Mouse (Mus musculus): Measurements from ENCODE around the gene Cnnm3. TPM values are rescaled to one million over a fixed set of nuclear protein-coding genes. Genes with fewer than 3 reads are reported as not detected.

The Cnnm3 gene
- polyA plus RNA-seq, 1 experiment: 46.2 TPM

DNA sequence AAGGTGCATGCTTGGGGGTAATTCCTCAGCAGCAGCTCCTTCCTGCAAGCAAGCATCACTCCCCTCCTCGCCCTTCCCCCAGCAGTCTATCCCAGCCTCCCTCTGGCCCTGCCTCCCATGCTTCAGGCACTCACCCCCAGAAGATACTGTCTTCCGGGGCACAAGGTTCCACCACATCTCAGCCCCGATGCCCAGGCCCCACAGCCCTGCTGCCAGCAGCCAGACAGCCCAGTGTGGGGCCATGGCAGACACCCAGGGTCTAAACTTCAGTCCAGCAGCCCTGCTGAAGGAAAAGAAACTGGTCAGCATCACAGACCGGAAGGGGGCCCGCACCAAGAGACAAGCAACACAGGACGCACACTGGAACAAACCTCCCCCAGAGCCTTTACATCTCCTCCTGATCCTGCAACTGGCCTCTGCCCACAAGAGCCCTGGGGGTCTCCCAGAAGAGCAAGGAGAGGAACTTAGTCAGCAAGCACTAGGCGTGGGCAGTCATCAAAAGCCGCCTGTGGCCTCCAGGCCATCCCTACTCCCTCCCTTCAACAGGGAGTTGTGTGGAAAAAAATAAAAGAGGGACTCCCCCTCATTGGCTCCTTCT, 44.2 kb downstream of the Cnnm3 start:
- peak; percentile 58 to 68 for DNase-seq
- peak overlapping the region; percentile 84 for H3K27ac ChIP-seq (ENCODE audit: insufficient read depth, low read length)
- TF ChIP-seq CTCF (IDR thresholded peaks at IDR 0.05; ENCODE audit: borderline replicate concordance, insufficient read depth, low read depth, low read length) (no peak), POLR2A (IDR thresholded peaks at IDR 0.05; ENCODE audit: borderline replicate concordance, insufficient read depth, low read length) (no peak)
- H3K27me3 ChIP-seq (ENCODE audit: control insufficient read depth, insufficient read depth, low read length): no peaks in the 10 kb centered on the region
- WGBS: 6% methylated on average over 8 of the region's 8 CpGs
- H3K4me1 ChIP-seq (ENCODE audit: control insufficient read depth, insufficient read depth, low read length): peaks cover 50% of the 10 kb centered on the region
- peak overlapping the region; percentile 94 for H3K4me3 ChIP-seq (replicated peaks; ENCODE audit: insufficient read depth, low read depth, low read length)

DNA sequence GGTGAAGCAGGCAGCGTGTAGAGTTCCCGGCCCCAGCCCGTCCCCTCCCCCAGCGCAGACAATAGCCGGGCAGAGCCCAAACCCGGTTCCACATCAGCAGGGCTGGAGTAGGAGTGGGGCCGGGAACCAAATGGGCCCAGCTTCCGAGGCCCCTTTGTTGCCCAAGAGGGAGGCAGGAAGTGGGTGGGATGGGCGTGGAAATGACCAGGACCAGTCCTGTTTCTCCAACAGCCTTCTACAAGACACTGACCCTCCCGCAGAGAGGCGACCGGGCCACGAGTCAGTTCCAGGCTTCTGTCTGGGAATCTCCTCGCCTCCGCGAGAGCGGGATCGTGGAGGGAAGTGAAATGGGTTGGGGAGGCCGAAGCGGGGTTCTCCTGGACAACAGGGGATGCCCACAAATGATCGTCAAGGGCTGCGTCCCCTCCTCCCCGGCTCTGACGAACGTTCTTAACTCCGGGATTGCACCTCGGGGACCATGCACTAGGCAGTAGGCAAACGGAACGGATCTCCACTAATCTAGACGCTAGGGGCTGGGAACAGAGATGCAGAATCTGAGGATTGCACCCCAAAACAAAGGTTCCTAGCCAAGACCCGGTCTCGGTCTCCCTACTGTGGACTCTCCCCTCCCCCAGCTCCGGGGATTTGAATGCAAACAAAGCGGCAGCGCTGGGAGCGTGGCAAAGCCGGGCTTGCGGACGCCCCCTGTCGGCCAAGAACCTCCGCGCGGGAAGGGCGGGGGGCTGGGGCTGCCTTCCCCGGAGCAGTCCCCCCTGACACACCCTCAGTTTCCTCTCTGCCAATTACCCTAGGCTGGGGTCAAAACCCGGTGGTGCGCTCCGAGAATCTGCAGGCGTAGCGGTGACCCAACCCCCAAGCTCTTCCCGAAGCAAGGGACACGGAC, 45.1 kb downstream of the Cnnm3 start:
- Histone ChIP-seq H3K27me3 (ENCODE audit: control insufficient read depth, insufficient read depth, low read length) (no peaks in the 10 kb centered on the region), H3K27ac (ENCODE audit: insufficient read depth, low read length) (peak overlapping the region; percentile 84), H3K4me1 (ENCODE audit: control insufficient read depth, insufficient read depth, low read length) (peaks cover 45% of the 10 kb centered on the region), H3K4me3 (replicated peaks; ENCODE audit: insufficient read depth, low read depth, low read length) (peak overlapping the region; percentile 94)
- TF ChIP-seq POLR2A (IDR thresholded peaks at IDR 0.05; ENCODE audit: borderline replicate concordance, insufficient read depth, low read length): peak; percentile 17; the same call in 1 of the 2 replicates
- peak; percentile 72 for TF ChIP-seq CTCF (IDR thresholded peaks at IDR 0.05; ENCODE audit: borderline replicate concordance, insufficient read depth, low read depth, low read length)
- DNase-seq: peak; percentile 88 to 95
- WGBS: under 1% methylated on average over 52 of the region's 52 CpGs

DNA sequence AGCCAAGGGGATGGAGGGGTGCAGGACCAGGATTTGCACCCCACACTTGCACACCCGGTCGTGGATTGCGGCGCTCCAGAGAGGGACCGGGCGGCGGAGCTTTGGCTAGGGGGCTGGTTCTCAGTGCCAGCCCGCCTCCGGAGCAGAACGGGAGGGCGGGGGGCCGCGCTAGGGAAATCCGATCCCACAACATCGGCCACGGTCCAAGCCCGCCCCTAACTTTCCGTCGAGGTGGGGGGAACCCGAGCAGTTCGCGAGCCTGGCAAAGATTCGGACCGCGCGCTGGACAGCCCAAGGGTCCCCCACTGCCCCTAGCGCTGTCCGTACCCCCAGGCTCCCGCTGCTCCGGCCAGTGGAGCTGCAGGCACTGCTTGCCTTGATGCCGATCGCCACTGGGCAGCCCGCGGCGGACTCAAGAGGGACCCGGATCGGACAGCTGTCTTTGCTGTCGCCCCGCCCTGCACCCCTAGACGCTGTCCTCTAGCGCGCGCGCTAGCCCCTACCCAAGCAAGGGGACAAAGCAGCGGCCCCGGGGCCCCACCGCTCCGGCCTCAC, 45.9 kb downstream of the Cnnm3 start:
- Histone ChIP-seq H3K4me3 (replicated peaks; ENCODE audit: insufficient read depth, low read depth, low read length) (peak overlapping the region; percentile 94), H3K4me1 (ENCODE audit: control insufficient read depth, insufficient read depth, low read length) (peaks cover 38% of the 10 kb centered on the region), H3K27ac (ENCODE audit: insufficient read depth, low read length) (peak overlapping the region; percentile 84), H3K27me3 (ENCODE audit: control insufficient read depth, insufficient read depth, low read length) (no peaks in the 10 kb centered on the region)
- WGBS: under 1% methylated on average over 48 of the region's 48 CpGs
- TF ChIP-seq POLR2A (IDR thresholded peaks at IDR 0.05; ENCODE audit: borderline replicate concordance, insufficient read depth, low read length) (no peak), CTCF (IDR thresholded peaks at IDR 0.05; ENCODE audit: borderline replicate concordance, insufficient read depth, low read depth, low read length) (no peak)
- DNase-seq: peak in 1 of 2 experiments; percentile 72

- 3% methylated on average over 69 of the region's 69 CpGs for WGBS
- TF ChIP-seq POLR2A (IDR thresholded peaks at IDR 0.05; ENCODE audit: borderline replicate concordance, insufficient read depth, low read length) (peak; percentile 40; the same call in 1 of the 2 replicates), CTCF (IDR thresholded peaks at IDR 0.05; ENCODE audit: borderline replicate concordance, insufficient read depth, low read depth, low read length) (no peak)
Observed at GRCm38 (mm10) chr1:36558031-36558993, 46.6 kb downstream of the Cnnm3 start, which contains the start of gene Sema4c. Gene Sema4c (minus strand): TSS chr1:36558349.

DNA sequence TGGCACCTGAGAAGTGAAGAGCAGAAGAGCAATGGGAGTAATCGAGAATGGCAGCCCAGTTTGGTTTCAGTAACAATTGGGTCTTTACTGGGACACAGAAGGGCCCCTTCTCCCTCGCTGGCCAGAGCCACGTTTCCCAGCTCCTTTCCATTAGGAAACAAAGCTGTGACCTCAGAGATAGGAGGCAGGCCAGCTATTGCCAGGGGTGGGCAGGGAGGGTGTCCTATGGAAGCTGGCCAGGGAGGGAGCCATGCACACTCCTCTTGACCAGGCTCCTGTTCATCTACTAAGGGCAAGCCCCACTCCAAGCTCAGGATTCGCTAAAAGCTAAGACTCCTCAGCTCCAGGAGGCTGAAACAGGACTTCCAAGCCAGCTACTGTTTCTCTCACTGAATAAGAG, 47.6 kb downstream of the Cnnm3 start:
- Histone ChIP-seq H3K4me3 (replicated peaks; ENCODE audit: insufficient read depth, low read depth, low read length) (no peak overlapping the region), H3K27ac (ENCODE audit: insufficient read depth, low read length) (no peak overlapping the region), H3K27me3 (ENCODE audit: control insufficient read depth, insufficient read depth, low read length) (no peaks in the 10 kb centered on the region), H3K4me1 (ENCODE audit: control insufficient read depth, insufficient read depth, low read length) (peaks cover 22% of the 10 kb centered on the region)
- no peak for DNase-seq
- no peak for TF ChIP-seq POLR2A (IDR thresholded peaks at IDR 0.05; ENCODE audit: borderline replicate concordance, insufficient read depth, low read length)
- TF ChIP-seq CTCF (IDR thresholded peaks at IDR 0.05; ENCODE audit: borderline replicate concordance, insufficient read depth, low read depth, low read length): no peak
- 59% methylated on average over 4 of the region's 4 CpGs for WGBS

More at GRCm38 (mm10) chr1:36558031-36558993, 46.6 kb downstream of the Cnnm3 start, which contains the start of gene Sema4c:
- no peaks in the 10 kb centered on the region for H3K27me3 ChIP-seq (ENCODE audit: control insufficient read depth, insufficient read depth, low read length)
- peak; percentile 75 to 80 for DNase-seq
- H3K4me1 ChIP-seq (ENCODE audit: control insufficient read depth, insufficient read depth, low read length): peaks cover 31% of the 10 kb centered on the region
- H3K27ac ChIP-seq (ENCODE audit: insufficient read depth, low read length): peak within 1 kb of the TSS; percentile 84
- H3K4me3 ChIP-seq (replicated peaks; ENCODE audit: insufficient read depth, low read depth, low read length): peak within 1 kb of the TSS; percentile 94

DNA sequence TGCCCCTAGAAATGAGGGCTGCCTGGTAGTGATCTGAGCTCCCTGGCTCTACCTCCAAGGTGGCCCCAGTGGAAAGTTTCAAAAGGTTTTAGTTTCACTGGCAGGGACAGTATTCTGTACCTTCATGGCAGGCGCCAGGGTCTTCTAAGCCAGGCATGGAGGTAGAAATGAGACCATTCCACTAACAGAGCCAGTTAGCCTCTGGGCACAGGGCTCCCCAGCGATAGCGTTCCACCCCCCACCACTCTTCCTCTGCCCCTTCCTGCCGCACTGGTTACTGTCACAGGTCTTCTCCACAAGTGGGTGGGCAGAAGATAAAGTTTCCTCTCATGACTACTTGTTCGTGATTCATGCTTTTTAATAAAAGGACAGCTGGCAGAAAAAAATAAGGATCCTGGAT, 48.2 kb downstream of the Cnnm3 start:
- H3K4me3 ChIP-seq (replicated peaks; ENCODE audit: insufficient read depth, low read depth, low read length): no peak overlapping the region
- no peak overlapping the region for H3K27ac ChIP-seq (ENCODE audit: insufficient read depth, low read length)
- no peak for DNase-seq
- TF ChIP-seq CTCF (IDR thresholded peaks at IDR 0.05; ENCODE audit: borderline replicate concordance, insufficient read depth, low read depth, low read length) (no peak), POLR2A (IDR thresholded peaks at IDR 0.05; ENCODE audit: borderline replicate concordance, insufficient read depth, low read length) (no peak)
- H3K4me1 ChIP-seq (ENCODE audit: control insufficient read depth, insufficient read depth, low read length): peaks cover 16% of the 10 kb centered on the region
- WGBS: 94% methylated on average over 5 of the region's 5 CpGs
- H3K27me3 ChIP-seq (ENCODE audit: control insufficient read depth, insufficient read depth, low read length): no peaks in the 10 kb centered on the region

DNA sequence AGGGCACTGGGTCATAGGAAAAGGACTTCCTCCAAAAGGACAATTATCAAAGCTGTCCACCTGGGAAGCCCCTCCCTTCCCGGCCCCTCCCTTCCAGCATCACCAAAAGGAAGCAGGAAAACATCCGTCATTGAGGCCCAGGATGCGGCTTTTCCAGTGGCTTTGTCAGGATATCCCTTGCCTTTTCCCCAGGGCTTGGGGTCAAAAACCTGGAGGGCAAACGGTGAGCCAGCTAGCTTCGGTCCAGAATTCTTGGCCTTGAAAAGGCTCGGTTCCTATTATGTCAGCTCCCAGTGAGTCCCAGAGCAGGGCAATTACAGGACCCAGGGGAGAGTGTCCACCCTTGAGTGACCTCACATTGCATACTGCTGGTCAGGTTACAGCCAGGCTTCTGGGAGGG, 49.2 kb downstream of the Cnnm3 start:
- no peak for TF ChIP-seq POLR2A (IDR thresholded peaks at IDR 0.05; ENCODE audit: borderline replicate concordance, insufficient read depth, low read length)
- no peak for TF ChIP-seq CTCF (IDR thresholded peaks at IDR 0.05; ENCODE audit: borderline replicate concordance, insufficient read depth, low read depth, low read length)
- H3K4me1 ChIP-seq (ENCODE audit: control insufficient read depth, insufficient read depth, low read length): peaks cover 6% of the 10 kb centered on the region; the same call in 1 of the 2 replicates
- no peak overlapping the region for H3K4me3 ChIP-seq (replicated peaks; ENCODE audit: insufficient read depth, low read depth, low read length)
- H3K27me3 ChIP-seq (ENCODE audit: control insufficient read depth, insufficient read depth, low read length): no peaks in the 10 kb centered on the region
- 84% methylated on average over 6 of the region's 6 CpGs for WGBS
- DNase-seq: no peak
- H3K27ac ChIP-seq (ENCODE audit: insufficient read depth, low read length): no peak overlapping the region
